Mouse (Mus musculus) thymus, adult 2 months (tissue): Measurements from ENCODE around the gene Heatr4.

Experiments
- CTCF ChIP-seq: fragments of 200-500 bp; IDR thresholded peaks from 2 replicates; pipeline ENCODE4 v1.5.1; 2012; ENCODE audit warnings: mild to moderate bottlenecking, control low read depth, low read length, moderate library complexity, borderline replicate concordance; ENCODE audit not compliant: control insufficient read depth, poor library complexity, insufficient read depth; ENCODE audit errors: extremely low read depth
- POLR2A ChIP-seq: fragments of 200-500 bp; IDR thresholded peaks from 2 replicates; pipeline ENCODE4 v1.6.1; 2012; ENCODE audit warnings: mild to moderate bottlenecking, low read length, control low read depth, moderate library complexity; ENCODE audit not compliant: control insufficient read depth, poor library complexity, insufficient read depth; ENCODE audit errors: extremely low read depth

DNA sequence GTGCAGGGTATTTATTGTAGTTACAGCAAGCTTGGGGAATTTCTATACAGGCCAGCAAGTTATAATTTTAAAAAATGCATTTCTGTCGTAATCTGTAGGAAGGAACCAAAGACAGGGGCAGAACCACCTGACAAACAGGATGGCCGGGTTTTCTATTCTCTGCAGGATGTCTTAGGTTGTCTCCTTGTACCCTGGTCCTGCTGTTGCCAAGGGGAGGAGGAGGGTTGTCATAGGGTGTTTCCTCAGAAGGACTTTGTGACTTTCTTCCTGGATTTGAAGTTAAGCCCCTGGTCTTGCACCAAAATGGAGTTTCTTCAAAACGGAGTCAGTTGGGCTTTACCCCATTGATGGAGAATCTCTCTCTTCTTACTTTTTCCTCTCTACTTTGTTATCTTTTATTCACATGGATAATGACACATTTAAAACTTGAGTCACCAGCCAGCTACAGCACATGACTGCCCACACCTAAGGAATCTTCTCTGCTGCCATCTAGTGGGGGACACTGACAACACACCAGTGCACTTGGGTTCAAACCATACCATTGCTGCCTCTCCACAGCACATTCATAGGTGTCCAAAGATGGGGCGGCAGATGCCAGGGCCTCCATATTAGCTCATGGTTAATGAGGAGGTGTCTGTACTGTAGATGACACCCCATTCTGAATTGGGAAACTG, 46.1 kb upstream of the Heatr4 start:
- TF ChIP-seq CTCF (no peak), POLR2A (no peak)
